Mouse (Mus musculus): ENCODE measurements around the gene Tprkb. TPM values are rescaled to one million over a fixed set of nuclear protein-coding genes. Genes with fewer than 3 reads are reported as not detected.
"Not testable (repeated sequence)": the region's sequence is repeated elsewhere in the genome, so short reads cannot be mapped to it uniquely, and the experiment has no call there.

Tprkb gene
- polyA plus RNA-seq, 3 experiments from 2014 or later = 40.0 to 61.3 (median 50.0) TPM

DNA sequence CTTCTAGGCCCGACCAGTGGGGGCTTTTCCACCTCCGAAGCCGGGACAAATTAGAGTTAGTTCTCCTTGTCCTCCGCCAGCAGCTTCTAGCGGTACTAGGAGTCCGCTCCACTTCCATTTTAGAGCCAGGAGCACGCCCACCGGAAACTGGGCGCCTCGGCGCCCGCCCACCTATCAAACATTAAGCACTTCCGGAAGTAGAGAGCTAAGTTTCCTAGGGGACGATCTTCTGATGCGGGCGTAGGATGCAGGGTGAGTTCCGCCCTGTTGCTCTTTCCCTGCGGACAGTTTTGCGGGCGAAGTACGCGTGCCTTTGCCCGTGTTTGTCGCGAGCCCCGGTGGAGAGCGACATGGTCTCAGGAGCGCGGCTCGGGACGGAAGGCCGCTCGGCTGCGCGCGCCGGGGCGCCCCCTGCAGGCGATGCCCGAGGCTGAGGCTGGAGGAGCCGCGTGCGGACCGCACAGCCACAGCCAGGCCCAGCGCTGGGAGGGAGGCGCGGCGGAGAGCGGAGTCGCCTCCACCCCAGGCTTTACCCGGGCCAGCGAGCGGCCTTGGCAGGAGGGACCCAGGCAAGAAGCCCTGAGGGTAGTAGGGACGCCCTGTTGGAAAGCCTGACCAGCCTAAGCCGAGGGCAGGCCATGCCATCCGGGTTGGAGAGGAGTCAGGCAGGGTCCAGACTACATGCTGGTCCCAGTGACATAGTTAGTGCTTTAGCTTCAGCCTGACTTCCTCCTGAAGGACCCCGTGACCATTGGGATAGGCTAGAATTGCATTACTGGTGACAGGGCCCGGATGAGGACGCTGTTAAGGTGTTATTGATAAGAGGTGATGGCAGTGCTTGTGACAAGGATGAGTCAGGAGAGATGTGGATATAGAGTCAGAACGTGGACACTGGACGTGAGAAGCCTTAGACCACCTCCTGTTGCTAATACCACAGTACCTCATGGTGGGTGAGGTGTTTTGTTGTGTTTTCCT lies 4.2 kb downstream of the Tprkb start, which contains the start of gene Nat8f1:
Gene Nat8f1, minus strand, starts transcription at position 149 of the 975 bp plus-strand sequence.
- peak; percentile 96 for ATAC-seq

- no peak for ATAC-seq
Measured at GRCm38 (mm10) chr6:85916596-85916995, 4.9 kb downstream of the Tprkb start.

- not testable (repeated sequence) for ATAC-seq
Measured at GRCm38 (mm10) chr6:85918341-85918740, 6.7 kb downstream of the Tprkb start.

- no peak for ATAC-seq
Measured at GRCm38 (mm10) chr6:85919401-85919800, 7.7 kb downstream of the Tprkb start.

GRCm38 (mm10) chr6:85923643-85924042 lies 12.0 kb downstream of the Tprkb start:
- no peak for ATAC-seq

DNA sequence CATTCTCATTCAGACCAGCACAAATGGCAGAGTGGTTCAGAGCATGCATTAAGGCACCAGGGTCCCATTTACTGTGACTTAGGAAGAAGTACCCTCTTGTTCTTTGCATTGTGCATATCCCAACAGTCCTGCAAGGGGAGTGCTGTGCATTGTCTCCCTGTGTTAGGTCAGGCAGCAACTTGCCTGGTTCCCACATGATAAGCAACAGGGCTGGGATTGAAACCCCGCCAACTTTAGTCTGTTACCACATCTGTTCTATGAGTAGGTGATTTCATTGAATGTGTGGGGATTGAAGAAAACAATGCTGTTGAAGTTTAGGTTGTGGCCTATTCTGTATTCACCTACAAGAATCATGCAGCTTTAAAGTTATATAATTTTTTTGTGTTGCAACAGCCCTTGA lies 15.0 kb downstream of the Tprkb start:
- ATAC-seq = no peak

DNA sequence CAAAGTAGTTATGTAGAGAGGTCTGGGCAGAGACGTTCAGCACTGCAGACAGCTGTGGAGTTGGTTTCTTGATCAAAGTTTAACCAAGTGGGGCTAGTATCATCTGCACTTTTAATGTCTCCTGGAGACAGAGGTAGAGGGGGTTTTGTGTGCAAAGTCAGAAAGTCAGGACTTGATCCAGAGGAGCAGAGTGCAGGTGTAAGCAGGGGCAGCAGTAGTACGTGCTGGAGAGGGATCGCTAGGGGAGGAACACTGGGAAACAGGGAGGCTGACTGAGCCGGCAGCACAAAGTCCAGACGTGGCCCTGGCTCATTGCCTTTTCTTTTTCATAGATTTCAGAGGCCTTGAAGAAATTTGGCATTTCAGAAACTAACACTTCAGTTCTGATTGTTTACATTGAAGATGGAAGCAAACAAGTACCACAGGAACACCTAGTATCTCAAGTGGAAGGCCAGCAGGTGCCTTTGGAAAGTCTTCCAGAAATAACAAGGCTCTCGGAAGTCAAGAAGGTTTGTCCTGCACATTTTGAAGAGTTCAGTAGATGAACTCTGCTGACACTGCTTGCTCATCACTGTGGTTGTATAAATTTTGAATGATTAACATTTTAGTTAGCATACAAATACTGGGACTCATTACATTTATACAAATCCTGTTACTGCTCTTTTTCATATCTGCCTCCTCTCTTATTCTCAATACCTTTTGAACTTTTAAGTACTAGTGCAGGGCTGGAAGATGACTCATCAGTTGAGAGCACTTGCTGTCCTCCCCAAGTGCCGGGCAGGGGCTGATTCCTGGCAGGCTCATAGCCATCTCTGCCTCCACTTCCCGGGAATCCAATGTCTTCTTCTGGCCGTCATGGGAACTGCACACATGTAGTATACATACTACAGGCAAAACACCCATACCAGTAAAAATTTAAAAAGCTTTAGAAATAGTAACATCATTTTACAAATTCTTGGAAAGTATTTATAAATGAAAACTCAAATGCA lies 16.1 kb downstream of the Tprkb start:
- ATAC-seq = no peak

DNA sequence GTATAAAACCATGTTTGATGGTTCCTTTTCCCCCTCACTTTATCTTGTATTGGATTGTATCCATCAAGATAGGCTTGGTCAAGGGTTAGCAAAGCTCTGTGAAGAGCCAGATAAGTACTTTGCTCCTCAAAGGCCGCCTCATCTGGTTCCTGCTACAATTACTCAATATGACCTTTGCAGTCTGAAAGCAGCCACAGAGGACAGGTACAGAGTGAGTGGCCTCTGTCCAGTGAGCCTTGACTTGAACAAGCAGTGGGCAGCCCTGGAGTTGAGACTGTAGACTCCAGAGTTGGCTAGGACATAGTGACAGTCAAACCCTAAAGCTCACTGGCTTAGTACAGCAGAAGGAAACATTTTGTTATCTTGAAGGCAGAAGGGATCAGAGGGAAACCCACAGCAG lies 17.6 kb downstream of the Tprkb start:
- no peak for ATAC-seq

- no peak for ATAC-seq
Measured at GRCm38 (mm10) chr6:85934047-85934446, 22.4 kb downstream of the Tprkb start.

- no peak for ATAC-seq
Measured at GRCm38 (mm10) chr6:85935646-85936045, 24.0 kb downstream of the Tprkb start.

DNA sequence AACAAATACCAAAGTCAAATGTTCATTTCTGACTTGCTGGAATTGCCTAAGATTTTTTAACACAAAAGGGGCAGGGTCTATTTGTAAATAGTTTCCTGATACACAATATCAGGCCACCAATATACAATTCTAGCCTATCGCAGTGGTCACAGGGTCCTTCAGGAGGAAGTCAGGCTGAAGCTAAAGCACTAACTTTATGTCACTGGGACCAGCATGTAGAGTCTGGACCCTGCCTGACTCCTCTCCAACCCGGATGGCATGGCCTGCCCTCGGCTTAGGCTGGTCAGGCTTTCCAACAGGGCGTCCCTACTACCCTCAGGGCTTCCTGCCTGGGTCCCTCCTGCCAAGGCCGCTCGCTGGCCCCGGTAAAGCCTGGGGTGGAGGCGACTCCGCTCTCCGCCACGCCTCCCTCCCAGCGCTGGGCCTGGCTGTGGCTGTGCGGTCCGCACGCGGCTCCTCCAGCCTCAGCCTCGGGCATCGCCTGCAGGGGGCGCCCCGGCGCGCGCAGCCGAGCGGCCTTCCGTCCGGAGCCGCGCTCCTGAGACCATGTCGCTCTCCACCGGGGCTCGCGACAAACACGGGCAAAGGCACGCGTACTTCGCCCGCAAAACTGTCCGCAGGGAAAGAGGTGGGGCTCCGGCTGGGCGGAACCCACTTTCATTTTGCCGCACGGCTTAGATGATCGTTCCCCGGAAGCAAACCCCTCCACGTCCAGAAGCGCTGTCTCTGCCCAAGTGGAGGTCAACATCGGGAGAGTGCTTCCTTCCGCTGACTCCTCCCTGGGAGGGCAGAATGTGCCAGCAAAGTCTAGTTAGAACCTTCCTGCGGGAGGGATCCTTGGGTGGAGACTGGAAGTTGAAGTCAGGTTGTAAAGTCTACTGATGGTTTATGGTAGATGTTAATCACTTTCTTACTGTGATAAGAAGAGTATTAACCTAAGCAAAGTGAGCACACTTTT lies 25.1 kb downstream of the Tprkb start:
- ATAC-seq = peak; percentile 85

DNA sequence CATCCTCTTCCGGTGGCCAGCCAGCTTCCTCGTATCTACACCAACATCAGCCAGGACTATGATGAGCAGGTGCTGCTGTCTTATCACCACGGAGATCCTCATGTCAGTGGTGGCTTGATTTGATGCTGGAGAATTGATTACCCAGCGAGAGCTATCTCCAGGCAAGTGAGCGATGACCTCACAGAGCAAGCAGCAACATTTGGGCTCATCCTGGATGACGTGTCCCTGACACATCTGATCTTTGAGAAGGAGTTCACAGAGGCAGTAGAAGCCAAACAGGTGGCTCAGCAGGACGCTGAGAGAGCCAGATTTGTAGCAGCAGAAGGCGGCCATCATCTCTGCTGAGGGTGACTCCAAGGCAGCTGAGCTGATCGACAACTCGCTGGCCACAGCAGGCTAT lies 27.0 kb downstream of the Tprkb start:
- ATAC-seq = no peak

GRCm38 (mm10) chr6:85942469-85942868 lies 30.8 kb downstream of the Tprkb start:
- ATAC-seq = no peak

DNA sequence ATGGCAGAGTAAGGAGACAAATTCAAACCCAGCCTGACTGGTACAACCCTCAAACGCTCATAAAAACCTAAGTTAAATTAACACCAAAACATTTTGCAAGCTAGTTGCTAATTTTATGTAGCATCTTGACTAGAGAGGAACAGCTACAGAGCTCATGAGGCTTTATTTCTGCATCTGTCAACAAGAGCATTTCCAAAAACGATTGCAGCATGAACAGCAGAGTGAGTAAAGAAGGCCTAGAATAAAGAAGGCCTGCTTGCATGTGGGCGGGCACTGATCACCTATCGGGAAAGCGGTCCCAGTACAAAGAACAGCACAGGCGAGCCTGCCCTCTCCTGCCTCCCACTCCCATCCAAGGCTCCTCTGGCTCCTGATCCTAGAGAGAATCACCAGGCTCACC lies 36.9 kb downstream of the Tprkb start:
- ATAC-seq = no peak

DNA sequence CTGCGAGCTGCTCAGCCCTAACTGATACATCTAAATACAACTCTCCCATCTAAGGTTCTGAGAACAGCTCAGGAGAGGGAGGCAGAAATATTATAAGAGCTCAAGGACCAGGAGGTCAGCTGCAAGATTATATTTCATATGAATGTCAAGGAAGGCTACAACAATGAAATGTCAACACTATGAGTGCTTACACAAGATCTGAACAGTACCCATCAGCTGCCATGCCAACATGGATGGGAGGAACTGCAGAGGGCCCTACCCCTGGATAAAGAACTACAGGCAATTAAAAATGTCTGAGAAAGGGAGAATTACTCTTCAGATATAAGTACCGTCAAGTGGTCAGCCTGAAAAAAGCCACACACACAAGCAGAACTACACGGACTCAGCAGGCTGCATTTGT lies 45.9 kb downstream of the Tprkb start:
- ATAC-seq = no peak

- peak; percentile 82 for ATAC-seq
Measured at GRCm38 (mm10) chr6:85961101-85962091, 49.7 kb downstream of the Tprkb start, which contains the start of gene Dusp11. Gene Dusp11 (minus strand): TSS chr6:85961667.

- ATAC-seq = peak; percentile 69
Measured at GRCm38 (mm10) chr6:85966081-85966480, 54.4 kb downstream of the Tprkb start.

- no peak for ATAC-seq
Measured at GRCm38 (mm10) chr6:85966686-85967085, 55.0 kb downstream of the Tprkb start.

DNA sequence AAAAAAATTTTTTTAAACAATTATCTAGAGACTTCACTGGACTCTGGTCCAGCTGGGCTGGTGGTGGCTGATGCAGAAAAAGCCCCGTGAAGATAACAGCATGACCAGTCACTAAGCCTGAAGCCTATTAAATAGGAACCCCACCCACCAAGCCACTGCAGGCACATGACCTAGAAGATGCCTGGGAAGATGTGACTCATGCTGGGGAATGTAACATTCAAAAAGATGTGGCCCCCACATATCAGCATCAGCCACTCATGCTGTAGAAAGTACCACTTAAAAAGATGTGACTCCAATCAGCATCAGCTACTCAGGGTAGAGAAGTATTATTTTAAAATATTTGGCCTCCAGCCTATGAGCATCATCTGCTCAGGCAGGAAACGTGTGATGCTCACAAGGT lies 58.2 kb downstream of the Tprkb start:
- no peak for ATAC-seq

DNA sequence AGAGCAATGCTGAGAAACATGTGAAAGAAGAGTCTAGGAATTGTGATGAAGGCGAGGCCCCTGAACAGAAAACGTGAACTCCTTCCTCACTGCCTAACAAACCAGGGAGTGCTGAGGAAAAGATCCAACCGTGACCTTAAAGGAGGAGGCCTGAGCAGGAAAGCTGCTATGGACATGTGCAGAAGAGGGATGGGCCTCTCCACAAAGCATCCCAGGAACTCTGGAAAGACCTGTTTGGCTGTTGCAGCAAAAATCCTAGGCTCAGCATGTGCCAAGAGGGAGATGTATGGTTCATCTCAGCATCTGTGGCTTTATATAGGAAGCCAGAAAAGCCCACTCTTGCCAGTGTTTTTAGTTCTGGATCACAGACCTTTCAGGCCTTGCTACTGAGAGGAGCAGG lies 61.0 kb downstream of the Tprkb start:
- ATAC-seq = no peak

Measured in inflammation-experienced regulatory T-cells, adult 6 months (primary cell).